Mouse (Mus musculus) neural tube, embryonic 14.5 days (tissue): ENCODE data around the gene Map3k14. TPM values are rescaled to one million over a fixed set of nuclear protein-coding genes. Genes with fewer than 3 reads are reported as not detected.
A peak's percentile ranks its signal among the peaks of the same experiment; 100 is the strongest.

Experiments used
- ATAC-seq: fragments of 200-750 bp; cut with Nextera tagmentation; 2 replicates; pipeline ENCODE4 v1.8.0; 2017; ENCODE audit warnings: low read depth, mild to moderate bottlenecking, moderate TSS enrichment, moderate library complexity
- H3K27ac ChIP-seq: fragments of 300-500 bp; sonication (generic); 2 replicates; pipeline ENCODE4 v1.5.1; 2014; ENCODE audit warnings: low read depth, mild to moderate bottlenecking, control low read depth, low read length, moderate library complexity, mixed read lengths
- H3K27me3 ChIP-seq: fragments of 300-500 bp; sonication (generic); 2 replicates; pipeline ENCODE4 v1.6.1; 2014; ENCODE audit warnings: low read length; ENCODE audit not compliant: control insufficient read depth, insufficient read depth
- H3K36me3 ChIP-seq: fragments of 300-500 bp; sonication (generic); 2 replicates; pipeline ENCODE4 v1.6.1; 2014; ENCODE audit warnings: low read length, mixed read lengths; ENCODE audit not compliant: control insufficient read depth, insufficient read depth
- H3K4me1 ChIP-seq: fragments of 300-500 bp; sonication (generic); 2 replicates; pipeline ENCODE4 v1.6.1; 2014; ENCODE audit warnings: low read length; ENCODE audit not compliant: control insufficient read depth, insufficient read depth
- H3K4me2 ChIP-seq: fragments of 300-500 bp; sonication (generic); 2 replicates; pipeline ENCODE4 v1.6.1; 2014; ENCODE audit warnings: mild to moderate bottlenecking, low read depth, low read length, control low read depth
- H3K4me3 ChIP-seq: fragments of 300-500 bp; sonication (generic); 2 replicates; pipeline ENCODE4 v1.5.1; 2014; ENCODE audit warnings: low read depth, low read length, control low read depth, mixed read lengths
- H3K9ac ChIP-seq: fragments of 300-500 bp; sonication (generic); replicated peaks from 2 replicates; pipeline ENCODE4 v1.6.1; 2014; ENCODE audit warnings: low read depth, mild to moderate bottlenecking, control low read depth, low read length, mixed read lengths
- H3K9me3 ChIP-seq: fragments of 300-500 bp; sonication (generic); 2 replicates; pipeline ENCODE4 v1.6.1; 2016; ENCODE audit warnings: low read length; ENCODE audit not compliant: control insufficient read depth
- WGBS: fragments of 180-500 bp; shearing (Covaris S2); extraction: QIAGEN DNeasy Blood & Tissue Kit; methylation state at CpG from one replicate; pipeline ENCODE4 v1.1.7; 2014; 5-methylcytosine and 5-hydroxymethylcytosine counted together
- polyA plus RNA-seq: library from polyadenylated mRNA; unstranded; fragments of >200 nt; fragmentation: Nextera tagmentation; extraction: Ambion mirVana; gene quantifications from 2 replicates; pipeline ENCODE4 v1.2.1, GENCODE M21; 2014

Map3k14 gene
- polyA plus RNA-seq, 1 experiment from 2014 or later = 3.0 TPM

GRCm38 (mm10) chr11:103215355-103215754 lies 51.9 kb downstream of the Map3k14 start:
- ATAC-seq = no peak
- Histone ChIP-seq H3K9ac (no peak overlapping the region), H3K4me1 (peaks cover 6% of the 10 kb centered on the region; the same call in 1 of the 2 replicates), H3K4me3 (no peak overlapping the region), H3K4me2 (no peak overlapping the region), H3K36me3 (peaks cover 1% of the 10 kb centered on the region; the same call in 1 of the 2 replicates), H3K27me3 (no peaks in the 10 kb centered on the region), H3K9me3 (no peaks in the 10 kb centered on the region; the same call in 1 of the 2 replicates), H3K27ac (no peak overlapping the region)
- 57% methylated on average over 1 of the region's 1 CpGs for WGBS

- H3K4me1 ChIP-seq = peaks cover 6% of the 10 kb centered on the region; the same call in 1 of the 2 replicates
- H3K27ac ChIP-seq = no peak overlapping the region
- ATAC-seq = no peak
- H3K27me3 ChIP-seq = no peaks in the 10 kb centered on the region
- no peak overlapping the region for H3K4me3 ChIP-seq
- no peak overlapping the region for H3K4me2 ChIP-seq
- no peak overlapping the region for H3K9ac ChIP-seq
- WGBS = 89% methylated on average over 5 of the region's 5 CpGs
- H3K36me3 ChIP-seq = no peaks in the 10 kb centered on the region
- H3K9me3 ChIP-seq = no peaks in the 10 kb centered on the region; the same call in 1 of the 2 replicates
Measured at GRCm38 (mm10) chr11:103213712-103214111, 53.6 kb downstream of the Map3k14 start.

- Histone ChIP-seq H3K27ac (no peak overlapping the region), H3K9ac (no peak overlapping the region), H3K4me1 (no peaks in the 10 kb centered on the region), H3K4me2 (no peak overlapping the region), H3K36me3 (no peaks in the 10 kb centered on the region), H3K9me3 (no peaks in the 10 kb centered on the region), H3K4me3 (no peak overlapping the region), H3K27me3 (no peaks in the 10 kb centered on the region)
- no peak for ATAC-seq
- WGBS = 79% methylated on average over 8 of the region's 8 CpGs
Measured at GRCm38 (mm10) chr11:103210291-103210690, 57.0 kb downstream of the Map3k14 start.

DNA sequence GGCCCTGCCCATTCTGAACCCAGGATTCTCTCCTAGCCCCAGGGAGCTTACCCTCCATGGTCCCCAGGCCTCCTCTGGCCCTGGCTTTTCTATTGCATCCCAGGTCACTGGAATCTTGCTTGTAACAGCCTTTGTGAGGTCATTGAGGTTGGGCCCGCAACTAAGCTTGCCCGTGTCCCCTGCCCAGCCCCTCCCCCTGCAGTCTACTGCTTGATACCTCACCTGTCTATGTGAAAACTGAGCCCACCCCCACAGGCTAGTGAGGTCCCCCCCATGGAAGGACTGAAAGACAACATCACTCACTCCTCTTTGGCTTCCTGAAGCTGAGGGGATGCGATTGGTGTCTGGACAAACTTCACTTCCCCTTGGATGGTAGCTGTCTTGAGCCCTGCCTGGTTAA lies 58.8 kb downstream of the Map3k14 start, which contains the start of gene 1700023F06Rik:
TSS of gene 1700023F06Rik (minus strand) at position 101 of the 400 bp plus-strand sequence.
- no peak within 1 kb of the TSS for H3K4me2 ChIP-seq
- no peak within 1 kb of the TSS for H3K4me3 ChIP-seq
- no peaks in the 10 kb centered on the region for H3K9me3 ChIP-seq
- no peak within 1 kb of the TSS for H3K27ac ChIP-seq
- no peak for ATAC-seq
- H3K36me3 ChIP-seq = no peaks in the 10 kb centered on the region
- no peaks in the 10 kb centered on the region for H3K27me3 ChIP-seq
- H3K4me1 ChIP-seq = no peaks in the 10 kb centered on the region
- 83% methylated on average over 3 of the region's 3 CpGs for WGBS
- H3K9ac ChIP-seq = no peak within 1 kb of the TSS

GRCm38 (mm10) chr11:103206203-103206602 lies 61.1 kb downstream of the Map3k14 start:
- ATAC-seq = no peak

DNA sequence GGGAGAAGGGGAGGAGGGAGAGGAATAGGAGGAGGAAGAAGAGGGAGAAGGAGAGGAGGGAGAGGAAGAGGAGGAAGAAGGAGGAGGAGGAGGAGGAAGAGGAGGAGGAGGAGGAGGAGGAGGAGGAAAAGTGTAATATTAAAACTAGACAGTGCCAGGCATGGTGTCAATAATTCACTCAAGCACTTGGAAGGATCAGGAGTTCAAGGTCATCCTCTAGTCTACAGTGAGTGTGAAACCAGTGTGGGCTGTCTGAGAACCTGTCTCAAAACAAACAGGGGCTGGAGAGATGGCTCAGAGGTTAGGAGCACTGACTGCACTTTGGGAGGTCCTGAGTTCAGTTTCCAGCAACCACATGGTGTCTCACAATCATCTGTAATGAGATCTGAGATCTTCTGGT lies 64.9 kb downstream of the Map3k14 start:
- no peak for ATAC-seq
- Histone ChIP-seq H3K9ac (no peak overlapping the region), H3K4me2 (no peak overlapping the region), H3K9me3 (no peaks in the 10 kb centered on the region), H3K36me3 (no peaks in the 10 kb centered on the region), H3K27me3 (peaks cover 16% of the 10 kb centered on the region), H3K27ac (no peak overlapping the region), H3K4me1 (peaks cover 2% of the 10 kb centered on the region; the same call in 1 of the 2 replicates), H3K4me3 (no peak overlapping the region)

More at GRCm38 (mm10) chr11:103206203-103206602, 61.1 kb downstream of the Map3k14 start:
- no peaks in the 10 kb centered on the region for H3K4me1 ChIP-seq
- no peak overlapping the region for H3K9ac ChIP-seq
- no peak overlapping the region for H3K27ac ChIP-seq
- no peak overlapping the region for H3K4me2 ChIP-seq
- WGBS = 92% methylated on average over 6 of the region's 6 CpGs
- H3K4me3 ChIP-seq = no peak overlapping the region
- no peaks in the 10 kb centered on the region for H3K36me3 ChIP-seq
- no peaks in the 10 kb centered on the region for H3K27me3 ChIP-seq
- no peaks in the 10 kb centered on the region for H3K9me3 ChIP-seq

DNA sequence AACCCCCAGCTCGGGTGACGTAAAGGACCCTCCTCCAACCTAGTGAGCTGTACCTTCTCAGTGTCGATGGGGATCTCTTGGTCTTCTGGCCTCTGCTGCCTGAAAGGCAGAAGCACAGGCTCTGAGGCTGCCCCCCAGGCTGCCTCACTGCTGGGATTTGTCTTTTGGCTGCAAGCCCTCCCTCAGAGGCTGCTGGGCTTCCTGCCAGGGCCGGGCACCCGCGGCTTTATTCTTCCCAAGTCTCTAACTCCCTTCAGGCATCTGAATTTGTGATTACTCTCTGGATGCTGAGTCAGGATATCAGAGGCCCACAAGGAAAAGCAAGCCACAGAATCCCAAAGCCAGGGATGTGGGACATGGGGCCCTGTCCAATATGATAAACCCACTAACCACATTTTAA lies 65.6 kb downstream of the Map3k14 start:
- Histone ChIP-seq H3K27me3 (peaks cover 23% of the 10 kb centered on the region), H3K4me2 (no peak overlapping the region), H3K36me3 (no peaks in the 10 kb centered on the region), H3K4me1 (peaks cover 2% of the 10 kb centered on the region; the same call in 1 of the 2 replicates), H3K4me3 (no peak overlapping the region), H3K9me3 (no peaks in the 10 kb centered on the region), H3K9ac (no peak overlapping the region), H3K27ac (no peak overlapping the region)
- WGBS = 25% methylated on average over 6 of the region's 6 CpGs
- ATAC-seq = peak; percentile 38; the same call in 1 of the 2 replicates

GRCm38 (mm10) chr11:103198911-103199803 lies 68.1 kb downstream of the Map3k14 start:
- ATAC-seq = peak; percentile 68
- Histone ChIP-seq H3K27ac (no peak overlapping the region), H3K27me3 (peaks cover 42% of the 10 kb centered on the region)

GRCm38 (mm10) chr11:103198339-103198738 lies 68.9 kb downstream of the Map3k14 start:
- peak overlapping the region; percentile 83; the same call in 1 of the 2 replicates for H3K4me2 ChIP-seq
- peaks cover 51% of the 10 kb centered on the region for H3K27me3 ChIP-seq
- H3K9me3 ChIP-seq = no peaks in the 10 kb centered on the region
- H3K4me3 ChIP-seq = no peak overlapping the region
- 0 out of 2 replicates have a peak, but pooled peaks cover 4% of the 10 kb centered on the region for H3K36me3 ChIP-seq
- no peak overlapping the region for H3K27ac ChIP-seq
- 5% methylated on average over 16 of the region's 16 CpGs for WGBS
- H3K9ac ChIP-seq = no peak overlapping the region
- ATAC-seq = no peak
- H3K4me1 ChIP-seq = peaks cover 3% of the 10 kb centered on the region; the same call in 1 of the 2 replicates

More at GRCm38 (mm10) chr11:103198911-103199803, 68.1 kb downstream of the Map3k14 start:
- Histone ChIP-seq H3K4me3 (peak overlapping the region; percentile 46), H3K36me3 (0 out of 2 replicates have a peak, but pooled peaks cover 4% of the 10 kb centered on the region), H3K4me2 (peak overlapping the region; percentile 83), H3K9me3 (no peaks in the 10 kb centered on the region), H3K9ac (peak overlapping the region; percentile 71), H3K4me1 (peaks cover 2% of the 10 kb centered on the region; the same call in 1 of the 2 replicates)
- under 1% methylated on average over 58 of the region's 59 CpGs for WGBS
